Mouse (Mus musculus) kidney, adult 8-10 months (tissue): ENCODE results near the gene Pfkfb3.

Experiments
- DNase-seq, 2 experiments: peaks; one replicate each; pipeline ENCODE4 v3.0.0; 2022

Gene Pfkfb3

GRCm38 (mm10) chr2:11501301-11502254 is 52.3 kb downstream of the Pfkfb3 start:
- DNase-seq: peak; percentile 89 to 90

GRCm38 (mm10) chr2:11500666-11501065 is 53.2 kb downstream of the Pfkfb3 start:
- DNase-seq: peak in 1 of 2 experiments; percentile 11

- no peak for DNase-seq
Measured at GRCm38 (mm10) chr2:11496601-11497031, 57.3 kb downstream of the Pfkfb3 start.

GRCm38 (mm10) chr2:11494841-11495255 is 59.0 kb downstream of the Pfkfb3 start:
- DNase-seq: peak; percentile 21 to 23

GRCm38 (mm10) chr2:11492855-11493254 is 61.0 kb downstream of the Pfkfb3 start:
- no peak for DNase-seq

GRCm38 (mm10) chr2:11491471-11491870 is 62.4 kb downstream of the Pfkfb3 start:
- DNase-seq: peak; percentile 20 to 54

GRCm38 (mm10) chr2:11490554-11490953 is 63.3 kb downstream of the Pfkfb3 start:
- no peak for DNase-seq

- DNase-seq: no peak
Measured at GRCm38 (mm10) chr2:11483226-11483625, 70.7 kb downstream of the Pfkfb3 start.

- no peak for DNase-seq
Measured at GRCm38 (mm10) chr2:11482364-11482763, 71.5 kb downstream of the Pfkfb3 start.

GRCm38 (mm10) chr2:11478960-11479359 is 74.9 kb downstream of the Pfkfb3 start:
- DNase-seq: no peak

- DNase-seq: no peak
Measured at GRCm38 (mm10) chr2:11475316-11475715, 78.6 kb downstream of the Pfkfb3 start.

GRCm38 (mm10) chr2:11464661-11465099 is 89.2 kb downstream of the Pfkfb3 start:
- DNase-seq: peak in 1 of 2 experiments; percentile 10

- no peak for DNase-seq
Measured at GRCm38 (mm10) chr2:11460976-11461375, 92.9 kb downstream of the Pfkfb3 start.

GRCm38 (mm10) chr2:11458494-11458893 is 95.4 kb downstream of the Pfkfb3 start:
- DNase-seq: no peak

- DNase-seq: peak in 1 of 2 experiments; percentile 27
Measured at GRCm38 (mm10) chr2:11457904-11458303, 96.0 kb downstream of the Pfkfb3 start.

GRCm38 (mm10) chr2:11448711-11449110 is 105.2 kb downstream of the Pfkfb3 start:
- no peak for DNase-seq

- DNase-seq: peak in 1 of 2 experiments; percentile 16
Measured at GRCm38 (mm10) chr2:11447865-11448264, 106.0 kb downstream of the Pfkfb3 start.

- no peak for DNase-seq
Measured at GRCm38 (mm10) chr2:11445722-11446121, 108.2 kb downstream of the Pfkfb3 start.

- DNase-seq: no peak
Measured at GRCm38 (mm10) chr2:11441864-11442263, 112.0 kb downstream of the Pfkfb3 start.

GRCm38 (mm10) chr2:11438231-11438954 is 115.5 kb downstream of the Pfkfb3 start:
- no peak for DNase-seq

GRCm38 (mm10) chr2:11436353-11436752 is 117.5 kb downstream of the Pfkfb3 start:
- no peak for DNase-seq

- peak in 1 of 2 experiments; percentile 38 for DNase-seq
Measured at GRCm38 (mm10) chr2:11433353-11433752, 120.5 kb downstream of the Pfkfb3 start.

- DNase-seq: peak; percentile 65 to 78
Measured at GRCm38 (mm10) chr2:11429538-11429937, 124.3 kb downstream of the Pfkfb3 start.
